Mouse (Mus musculus): ENCODE measurements at regions not wholly inside any gene's neighbourhood (a gene's known extent, or its start where the extent isn't known, plus 50 kb on each side); places are given as distances from the start of the nearest gene placed in this dataset.
A peak's percentile ranks its signal among the peaks of the same experiment; 100 is the strongest.

- no peak for DNase-seq
Observed at GRCm38 (mm10) chr1:80030224-80030623, 169.2 kb upstream of the Serpine2 start.

DNA sequence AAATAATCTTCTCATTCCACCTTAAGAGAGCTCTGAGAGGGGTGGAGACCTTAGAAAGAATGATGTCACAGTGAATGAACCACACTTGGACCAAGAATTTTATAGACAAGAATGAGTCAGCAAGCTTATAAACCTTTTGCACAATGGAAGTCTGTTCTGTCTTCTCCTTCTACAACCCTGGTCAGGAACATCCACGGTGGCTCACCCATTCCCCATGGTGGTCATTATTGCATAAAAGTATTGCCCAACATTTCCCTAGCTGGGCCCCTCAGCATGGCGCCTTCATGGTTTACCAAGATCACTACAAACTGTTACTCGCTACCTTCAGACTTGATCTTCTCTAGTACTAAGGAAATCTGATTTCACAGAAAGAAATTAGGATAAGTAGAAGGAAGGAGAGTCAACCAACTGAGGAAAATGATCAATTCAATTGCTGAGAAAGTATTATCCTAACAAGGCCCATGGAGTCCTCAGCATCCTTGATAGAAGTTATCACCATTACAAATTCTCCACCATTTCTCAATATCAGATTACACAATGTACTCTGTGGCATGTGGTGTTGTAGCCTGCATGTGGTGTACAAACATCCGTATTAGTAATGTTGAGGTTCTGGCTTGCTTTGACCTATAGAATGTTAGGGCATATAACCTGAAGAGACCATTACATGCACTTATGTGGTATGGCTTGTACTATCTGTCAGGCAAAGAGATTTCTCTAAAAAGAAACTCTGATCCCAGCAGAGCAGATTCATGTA is 165.1 kb upstream of the Serpine2 start:
- DNase-seq: no peak

- DNase-seq: peak; percentile 64
Observed at GRCm38 (mm10) chr1:80023518-80024095, 162.6 kb upstream of the Serpine2 start.

GRCm38 (mm10) chr1:80021866-80022265 is 160.9 kb upstream of the Serpine2 start:
- no peak for DNase-seq

GRCm38 (mm10) chr1:80018391-80019065 is 157.5 kb upstream of the Serpine2 start:
- DNase-seq: peak; percentile 68

DNA sequence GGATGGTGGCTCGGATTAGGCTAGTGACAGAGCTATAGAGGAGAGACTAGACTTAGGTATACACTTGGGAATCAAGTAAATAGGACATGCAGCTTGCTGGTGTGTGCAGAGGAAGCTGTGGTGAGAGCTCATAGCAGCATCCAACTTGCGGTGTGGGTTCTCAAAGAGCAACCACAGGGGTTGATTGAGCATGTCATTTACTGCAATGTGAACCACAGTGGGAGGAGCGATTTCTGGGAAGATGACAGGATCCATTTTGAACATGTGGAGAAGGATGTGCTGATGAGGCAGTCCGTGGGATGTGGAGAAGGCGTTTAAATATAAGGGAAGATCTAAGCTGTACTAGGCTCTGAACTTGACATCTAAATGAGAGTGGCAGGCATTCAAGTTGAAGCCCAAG is 154.5 kb upstream of the Serpine2 start:
- DNase-seq: no peak

DNA sequence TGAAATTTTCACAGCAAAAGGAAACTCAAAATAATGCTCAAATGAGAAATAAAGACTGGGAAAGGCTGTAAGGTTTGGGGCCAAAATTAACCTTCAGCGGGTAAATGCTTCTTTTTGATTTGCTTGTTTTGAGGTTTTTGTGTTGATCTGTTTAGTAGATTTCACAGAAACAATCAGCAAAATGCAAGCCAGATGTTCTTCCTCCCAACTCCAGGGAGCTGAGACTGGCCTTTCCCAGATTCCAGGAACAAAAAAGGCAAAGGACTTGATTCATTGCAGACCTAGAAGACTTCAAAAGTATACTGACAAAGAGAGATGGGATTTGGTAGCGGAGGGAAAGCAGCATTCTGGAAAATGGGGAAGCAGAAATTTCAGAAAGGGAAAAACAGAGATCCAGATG is 153.6 kb upstream of the Serpine2 start:
- DNase-seq: no peak

GRCm38 (mm10) chr1:80010724-80011123 is 149.7 kb upstream of the Serpine2 start:
- peak; percentile 37 for DNase-seq

- DNase-seq: peak; percentile 77
Observed at GRCm38 (mm10) chr1:79999081-79999480, 138.1 kb upstream of the Serpine2 start.

GRCm38 (mm10) chr1:79997911-79998310 is 136.9 kb upstream of the Serpine2 start:
- DNase-seq: no peak

DNA sequence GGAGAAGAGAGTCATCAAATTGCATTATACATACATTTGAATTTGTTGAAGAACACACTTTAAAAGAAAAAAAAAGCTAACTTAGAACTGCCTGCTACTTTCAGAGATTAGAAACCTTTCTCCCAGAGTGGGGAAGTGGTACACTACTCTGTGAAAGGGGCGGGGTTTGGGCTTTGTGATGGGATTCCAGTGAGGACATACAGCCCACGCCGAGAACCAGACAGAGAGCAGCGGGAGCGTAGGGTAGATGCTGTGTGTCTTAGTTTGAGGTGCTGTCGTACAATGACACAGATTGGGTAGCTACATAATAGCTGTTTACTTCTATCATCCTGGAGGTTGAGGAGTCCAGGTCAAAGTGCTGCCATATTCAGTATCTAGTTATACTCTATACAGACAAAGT is 136.5 kb upstream of the Serpine2 start:
- no peak for DNase-seq

- DNase-seq: no peak
Observed at GRCm38 (mm10) chr1:79984721-79985120, 123.7 kb upstream of the Serpine2 start.

GRCm38 (mm10) chr1:79982678-79983280 is 121.8 kb upstream of the Serpine2 start:
- no peak for DNase-seq

DNA sequence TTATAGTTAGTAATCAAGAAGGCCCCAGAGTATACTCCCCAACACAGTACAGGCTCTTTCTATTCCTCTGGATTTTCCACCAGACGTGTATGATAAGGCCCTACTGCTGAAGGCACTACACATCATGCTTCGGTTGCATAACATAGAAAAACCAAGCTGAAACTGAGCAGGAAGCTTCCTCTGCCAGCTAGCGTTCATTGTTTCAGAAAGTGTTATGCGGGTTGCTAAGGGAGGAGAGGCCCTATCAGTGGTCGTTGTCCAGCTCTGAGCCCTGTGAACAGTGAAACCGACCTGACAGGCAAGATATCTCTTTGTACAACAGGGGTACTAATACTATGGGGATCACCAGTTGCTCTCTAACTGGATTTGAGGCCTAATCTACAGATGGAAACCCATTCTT is 118.9 kb upstream of the Serpine2 start:
- DNase-seq: no peak

DNA sequence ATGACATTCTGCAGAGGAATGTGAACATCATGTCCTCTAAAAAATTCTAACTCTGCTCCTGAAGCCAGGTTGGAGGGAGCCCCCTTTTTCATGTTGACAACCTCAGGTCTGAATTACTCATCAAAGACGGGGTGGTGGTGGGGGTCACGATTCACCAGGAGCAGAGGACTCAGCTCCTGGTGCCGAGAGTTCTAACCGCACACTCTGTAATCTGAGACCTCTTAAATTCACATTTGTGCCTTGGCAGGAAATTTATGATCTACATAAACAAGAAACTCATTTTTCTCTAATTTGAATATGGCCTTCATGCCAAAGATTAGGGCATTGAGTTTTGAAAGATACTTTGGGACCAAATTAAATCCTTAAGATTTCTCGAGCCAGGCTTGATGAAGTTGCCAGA is 117.2 kb upstream of the Serpine2 start:
- no peak for DNase-seq

- DNase-seq: peak; percentile 68
Observed at GRCm38 (mm10) chr1:79956121-79956520, 95.1 kb upstream of the Serpine2 start.

- no peak for DNase-seq
Observed at GRCm38 (mm10) chr1:79944231-79944630, 83.3 kb upstream of the Serpine2 start.

DNA sequence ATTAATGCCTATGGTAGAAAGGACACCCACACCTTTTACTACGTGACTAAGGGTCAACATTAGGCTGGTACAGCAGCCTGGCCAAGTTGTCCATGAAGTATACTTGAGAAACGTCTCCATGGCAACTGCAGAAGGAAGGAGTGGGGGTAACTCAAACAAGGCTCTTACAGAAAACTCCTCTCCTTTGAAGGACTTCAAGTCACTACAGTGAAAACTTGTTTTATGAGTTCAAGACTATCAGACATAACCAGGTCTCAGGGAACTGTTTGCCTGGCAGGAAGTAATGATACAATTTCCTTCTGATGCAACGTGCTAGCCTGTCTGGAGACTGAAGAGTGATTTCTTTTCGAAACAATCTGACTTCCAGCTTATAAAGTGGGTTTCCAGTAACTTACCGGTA is 71.5 kb upstream of the Serpine2 start:
- DNase-seq: peak; percentile 53

GRCm38 (mm10) chr1:79927740-79928139 is 66.8 kb upstream of the Serpine2 start:
- DNase-seq: no peak

DNA sequence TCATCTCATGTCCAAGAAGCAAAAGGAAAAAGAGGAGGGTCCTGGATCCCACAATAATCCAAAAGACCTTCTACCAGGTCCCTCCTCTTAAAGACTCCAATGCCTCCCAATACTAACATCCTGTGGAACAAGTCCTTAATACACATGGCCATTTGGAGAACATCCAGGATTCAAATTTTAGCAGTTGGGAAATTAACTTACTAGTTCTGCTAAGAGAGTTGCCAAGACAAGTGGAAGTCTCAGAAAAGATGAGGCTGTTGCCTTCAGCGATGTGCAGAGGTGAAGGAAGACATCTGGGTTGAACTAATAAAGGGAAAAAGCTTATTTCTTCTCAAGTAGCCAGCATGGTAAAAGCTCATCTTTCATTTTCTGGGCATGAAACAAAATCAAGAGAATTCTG is 64.8 kb upstream of the Serpine2 start:
- DNase-seq: peak; percentile 40

DNA sequence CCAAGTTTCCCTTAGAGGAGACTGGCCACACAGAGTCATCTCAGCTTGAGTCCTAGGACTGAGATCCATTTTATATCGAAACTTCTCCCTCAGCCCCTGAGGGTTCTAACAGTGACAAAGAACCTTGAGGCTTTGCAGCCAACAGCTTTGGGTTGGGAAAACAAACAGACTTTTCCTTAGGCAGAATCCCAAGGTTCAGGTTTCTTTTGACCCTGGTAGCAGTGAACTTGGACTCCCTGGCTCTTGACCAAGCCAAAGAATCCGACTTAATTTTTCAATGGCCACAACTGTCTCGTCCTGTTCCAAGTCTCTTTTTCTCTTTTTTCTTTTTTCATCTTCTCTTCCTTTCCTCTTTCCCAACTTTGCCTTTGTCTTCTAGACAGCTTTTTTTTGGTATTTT is 60.9 kb upstream of the Serpine2 start:
- peak; percentile 18 for DNase-seq

GRCm38 (mm10) chr1:79921333-79921732 is 60.4 kb upstream of the Serpine2 start:
- DNase-seq: no peak

DNA sequence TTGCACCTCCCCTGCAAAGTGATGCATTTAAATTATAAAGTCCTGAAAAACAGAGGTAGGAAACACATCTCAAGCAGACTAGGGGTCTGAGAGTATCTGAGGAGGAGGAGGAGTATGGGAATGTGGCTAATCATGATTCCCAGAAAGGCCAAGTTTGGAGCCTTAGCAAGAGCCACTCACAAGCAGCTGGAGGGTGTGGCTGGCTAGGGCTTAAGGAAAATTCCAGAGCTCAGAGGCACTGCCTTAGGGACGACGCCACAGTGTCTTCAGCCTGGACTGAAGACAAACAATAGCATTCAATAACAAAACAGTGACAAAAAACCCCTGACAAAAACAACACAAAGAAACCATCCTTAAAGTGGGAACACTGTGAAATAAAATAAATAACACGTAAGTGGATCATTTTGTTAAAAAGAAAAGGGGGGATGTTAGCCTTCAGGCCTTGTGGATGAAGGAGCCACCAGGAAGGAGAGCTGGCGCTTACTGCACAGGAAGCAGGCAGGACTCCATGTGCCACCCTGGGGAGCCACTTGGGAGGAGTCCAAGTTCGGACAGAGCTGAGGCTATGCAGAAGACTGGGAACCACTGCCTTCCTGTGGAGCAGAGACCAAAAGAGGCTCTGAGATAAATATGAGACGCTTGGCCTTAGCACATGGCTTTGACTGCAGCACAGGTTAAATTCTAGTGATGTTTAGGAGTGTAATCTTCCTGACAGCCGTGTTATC is 56.6 kb upstream of the Serpine2 start:
- peak; percentile 41 for DNase-seq

All from lung, postnatal 10 days (tissue).